Comparison of ENCODE assay signal across 8 mouse cellular contexts in genomic region chr17:34121879-34122187, GRCm38 (mm10). TPM values are rescaled to one million over a fixed set of nuclear protein-coding genes. Genes with fewer than 3 reads are reported as not detected.
A peak's percentile ranks its signal among the peaks of the same experiment; 100 is the strongest.
DNase-seq lines count a peak whose midpoint lies in the region; ATAC-seq and TF ChIP-seq lines count a peak whose summit lies in the region.

No protein-coding gene starts in this region.

- H3K4me3 ChIP-seq in E14TG2a.4 (replicated peaks; ENCODE audit: low read length), result peak overlapping the region; percentile 99
- H3K4me3 ChIP-seq in heart, embryonic 14.5 days (ENCODE audit: control insufficient read depth in 1 of 2, insufficient read depth in 1 of 2, low read depth in 1 of 2, low read length in 2 of 2), result peak overlapping the region; percentile 54 to 87

- H3K9ac ChIP-seq in heart, embryonic 14.5 days (ENCODE audit: low read length), result peak overlapping the region; percentile 98

- peak; percentile 82 for DNase-seq in adrenal gland, postnatal 10 days
- no peak for DNase-seq in adrenal gland, adult (ENCODE audit: inconsistent age in 2 of 2, low spot score in 1 of 2)
- DNase-seq in cerebellum, postnatal 14 days, result peak; percentile 82 to 89
- DNase-seq in kidney, postnatal 25 days, result peak; percentile 82 to 92
- DNase-seq in lung, postnatal 14 days, result peak; percentile 67
- DNase-seq in spleen, postnatal 4 days (ENCODE audit: low spot score in 2 of 2), result peak; percentile 64 to 83

- ATAC-seq in heart, embryonic 14.5 days (ENCODE audit: insufficient number of reproducible peaks, insufficient read depth, low FRiP score, low read depth), result no peak

- H3K4me1 ChIP-seq in E14TG2a.4 (replicated peaks; ENCODE audit: low read depth, low read length), result peaks cover 37% of the 10 kb centered on the region
- H3K4me1 ChIP-seq in heart, embryonic 14.5 days (ENCODE audit: control insufficient read depth in 2 of 2, insufficient read depth in 2 of 2, low read length in 2 of 2), result peaks cover 7 to 18% of the 10 kb centered on the region in 2 experiments

- H3K27me3 ChIP-seq in E14TG2a.4 (ENCODE audit: insufficient read depth, low read length), result no peaks in the 10 kb centered on the region
- no peaks in the 10 kb centered on the region for H3K27me3 ChIP-seq in heart, embryonic 14.5 days (ENCODE audit: control insufficient read depth, insufficient read depth, low read length)

- H3K27ac ChIP-seq in heart, embryonic 14.5 days (replicated peaks in 1 of 2; ENCODE audit: control insufficient read depth in 1 of 2, insufficient read depth in 1 of 2, low read depth in 2 of 2, low read length in 2 of 2), result peak overlapping the region; percentile 100

- H3K4me2 ChIP-seq in heart, embryonic 14.5 days (ENCODE audit: low read length), result peak overlapping the region; percentile 91

- H3K9me3 ChIP-seq in E14TG2a.4 (ENCODE audit: low read length), result no peaks in the 10 kb centered on the region
- H3K9me3 ChIP-seq in heart, embryonic 14.5 days (ENCODE audit: control insufficient read depth, low read length), result no peaks in the 10 kb centered on the region

- 0% methylated on average over 9 of the region's 10 CpGs for WGBS in heart, embryonic 14.5 days

- H3K36me3 ChIP-seq in E14TG2a.4 (ENCODE audit: insufficient read depth, low read length), result peaks cover 26% of the 10 kb centered on the region
- H3K36me3 ChIP-seq in heart, embryonic 14.5 days (ENCODE audit: control insufficient read depth, insufficient read depth, low read length), result peaks cover 32% of the 10 kb centered on the region

- TF ChIP-seq CTCF in E14TG2a.4 (conservative IDR thresholded peaks at IDR 0.05; ENCODE audit: low read length), result no peak

RNA-seq across cellular contexts. Expression of gene Brd2, which starts 0.6 kb away (rescaled TPM):
- total RNA-seq in adrenal gland, postnatal 10 days (2021), result 100 to 1,000 TPM; 170 to 181 TPM
- 72.8 and 74.9 TPM in 2 replicates for polyA plus RNA-seq in heart, embryonic 14.5 days (2014; fragmentation: Nextera tagmentation; extraction: Ambion mirVana)

RNA-seq across cellular contexts. Expression of gene H2-DMa, which starts 2.5 kb away (rescaled TPM):
- 10 to 100 TPM in 1 of 2 experiments, 1 to 10 TPM in 1; 8.9 to 15.2 TPM for total RNA-seq in adrenal gland, postnatal 10 days (2021)
- polyA plus RNA-seq in heart, embryonic 14.5 days (2014; fragmentation: Nextera tagmentation; extraction: Ambion mirVana), result 5.7 and 9.3 TPM in 2 replicates

RNA-seq across cellular contexts. Expression of gene H2-DMb2, which starts 21.3 kb away (rescaled TPM):
- total RNA-seq in adrenal gland, postnatal 10 days (2021), result 1 to 10 TPM; 4.5 to 4.8 TPM
- 0.32 and 0.36 TPM in 2 replicates for polyA plus RNA-seq in heart, embryonic 14.5 days (2014; fragmentation: Nextera tagmentation; extraction: Ambion mirVana)

RNA-seq across cellular contexts. Expression of gene H2-Oa, which starts 29.7 kb away (rescaled TPM):
- 1 to 10 TPM; 1.4 to 1.5 TPM for total RNA-seq in adrenal gland, postnatal 10 days (2021)
- 0.78 TPM in 1 of 2 replicates, not detected in the other for polyA plus RNA-seq in heart, embryonic 14.5 days (2014; fragmentation: Nextera tagmentation; extraction: Ambion mirVana)

RNA-seq across cellular contexts. Expression of gene H2-DMb1, which starts 31.0 kb away (rescaled TPM):
- total RNA-seq in adrenal gland, postnatal 10 days (2021), result 1 to 10 TPM; 3.6 to 5.8 TPM
- 0.38 and 0.62 TPM in 2 replicates for polyA plus RNA-seq in heart, embryonic 14.5 days (2014; fragmentation: Nextera tagmentation; extraction: Ambion mirVana)

Comparison
In these comparisons a context has a peak if more than half of its experiments do, and no peak if none do; other contexts are left out.
1. DNase-seq: peak in adrenal gland, postnatal 10 days (single experiment), cerebellum, postnatal 14 days (2 of 2), kidney, postnatal 25 days (2 of 2), lung, postnatal 14 days (single experiment) and spleen, postnatal 4 days (2 of 2); none in adrenal gland, adult (0 of 2).